Mouse (Mus musculus): ENCODE data around the gene Phgdh. TPM values are rescaled to one million over a fixed set of nuclear protein-coding genes. Genes with fewer than 3 reads are reported as not detected.
"Not testable (repeated sequence)": the region's sequence is repeated elsewhere in the genome, so short reads cannot be mapped to it uniquely, and the experiment has no call there.

The Phgdh gene
- 118 and 125 TPM in 2 replicates for polyA plus RNA-seq (2011; ENCODE audit: insufficient read depth, insufficient read length, low read depth, missing spikeins)

DNA sequence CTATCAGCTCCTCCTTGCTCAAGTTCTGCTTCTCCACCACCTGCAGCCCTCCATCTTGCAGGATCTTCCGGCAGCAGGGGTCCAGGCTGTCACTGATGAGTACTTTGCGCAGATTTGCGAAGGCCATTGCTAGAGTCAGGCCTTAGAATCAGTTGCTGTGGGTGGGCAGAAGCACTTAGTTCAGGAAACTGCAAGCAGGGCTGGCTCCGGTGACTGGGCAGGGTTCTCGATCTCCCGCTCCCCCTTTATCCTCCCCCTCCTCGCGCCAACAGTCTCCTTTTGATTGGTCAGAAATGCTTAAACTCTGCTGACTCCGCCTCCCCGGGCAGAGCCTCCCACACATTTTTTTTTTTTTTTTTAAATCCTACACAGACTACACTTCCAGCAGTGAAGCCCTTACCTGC lies at the start of gene Phgdh:
Gene Phgdh, minus strand, starts transcription at position 285 of the 404 bp plus-strand sequence.
- H3K27ac ChIP-seq (ENCODE audit: insufficient read depth, low read length): not testable (repeated sequence)

DNA sequence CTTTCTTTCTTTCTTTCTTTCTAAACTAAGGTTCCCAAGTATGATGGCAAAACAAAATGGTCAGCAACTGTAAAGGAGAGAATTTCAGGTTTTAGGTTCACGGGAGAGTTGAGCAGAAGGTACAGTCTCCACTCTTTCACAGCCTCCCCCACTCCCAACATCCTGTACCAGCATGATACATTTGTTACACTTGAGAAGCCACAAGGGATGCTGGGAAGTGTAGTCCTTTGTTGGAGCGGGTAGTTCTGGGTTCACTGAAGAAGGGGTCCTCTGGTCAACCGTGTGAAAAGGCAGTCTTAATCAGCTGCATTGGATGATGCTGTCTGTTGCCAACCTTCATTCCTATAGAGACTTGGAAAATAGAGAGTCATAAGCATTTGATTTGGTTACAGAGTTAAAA lies 49.5 kb upstream of the Phgdh start:
- Histone ChIP-seq H3K27me3 (ENCODE audit: control insufficient read depth, insufficient read depth, low read length, poor library complexity, severe bottlenecking) (no peaks in the 10 kb centered on the region), H3K9ac (ENCODE audit: low read depth, poor library complexity, severe bottlenecking) (no peak overlapping the region), H3K4me1 (ENCODE audit: control insufficient read depth, insufficient read depth, low read length) (no peaks in the 10 kb centered on the region), H3K36me3 (ENCODE audit: control insufficient read depth, insufficient read depth, low read length, poor library complexity, severe bottlenecking) (no peaks in the 10 kb centered on the region), H3K27ac (ENCODE audit: insufficient read depth, low read length) (no peak overlapping the region), H3K9me3 (replicated peaks; ENCODE audit: control insufficient read depth, insufficient read depth, low read length, poor library complexity, severe bottlenecking) (no peaks in the 10 kb centered on the region), H3K4me3 (ENCODE audit: low read depth, low read length) (no peak overlapping the region)
- TF ChIP-seq CTCF (IDR thresholded peaks at IDR 0.05; ENCODE audit: low read depth, low read length) (no peak), EP300 (IDR thresholded peaks at IDR 0.05; ENCODE audit: insufficient read depth, low read depth, low read length) (no peak), POLR2A (IDR thresholded peaks at IDR 0.05; ENCODE audit: insufficient read depth, low read length) (no peak)

More for the DNA sequence above, at the start of gene Phgdh:
- H3K9ac ChIP-seq (ENCODE audit: low read depth, poor library complexity, severe bottlenecking): peak within 1 kb of the TSS; percentile 91
- not testable (repeated sequence) for H3K27me3 ChIP-seq (ENCODE audit: control insufficient read depth, insufficient read depth, low read length, poor library complexity, severe bottlenecking); H3K36me3 ChIP-seq (ENCODE audit: control insufficient read depth, insufficient read depth, low read length, poor library complexity, severe bottlenecking); H3K9me3 ChIP-seq (replicated peaks; ENCODE audit: control insufficient read depth, insufficient read depth, low read length, poor library complexity, severe bottlenecking); H3K4me1 ChIP-seq (ENCODE audit: control insufficient read depth, insufficient read depth, low read length)
- H3K4me3 ChIP-seq (ENCODE audit: low read depth, low read length): peak within 1 kb of the TSS; percentile 99

DNA sequence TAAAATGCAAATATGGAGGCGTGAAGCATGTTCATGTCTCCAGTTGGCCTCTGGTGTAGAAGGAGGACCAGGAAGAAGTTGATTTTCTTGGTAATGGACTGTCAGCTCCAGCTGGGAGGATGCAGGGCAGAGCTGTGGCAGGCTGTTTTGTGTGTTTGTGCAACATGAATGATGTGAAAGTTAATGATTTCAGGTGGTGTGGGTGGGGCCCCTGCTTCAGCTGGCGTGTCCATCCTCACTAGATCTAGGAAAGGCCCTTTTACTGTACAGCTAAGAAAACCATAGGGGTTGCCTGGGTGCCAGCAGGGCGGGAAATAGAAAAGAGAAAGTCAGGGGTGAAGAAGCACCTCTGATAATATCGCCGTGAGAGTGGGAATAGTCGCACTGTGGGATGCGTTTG lies 48.0 kb upstream of the Phgdh start:
- Histone ChIP-seq H3K9me3 (replicated peaks; ENCODE audit: control insufficient read depth, insufficient read depth, low read length, poor library complexity, severe bottlenecking) (no peaks in the 10 kb centered on the region), H3K4me1 (ENCODE audit: control insufficient read depth, insufficient read depth, low read length) (no peaks in the 10 kb centered on the region), H3K36me3 (ENCODE audit: control insufficient read depth, insufficient read depth, low read length, poor library complexity, severe bottlenecking) (no peaks in the 10 kb centered on the region), H3K27ac (ENCODE audit: insufficient read depth, low read length) (no peak overlapping the region), H3K9ac (ENCODE audit: low read depth, poor library complexity, severe bottlenecking) (no peak overlapping the region), H3K4me3 (ENCODE audit: low read depth, low read length) (no peak overlapping the region), H3K27me3 (ENCODE audit: control insufficient read depth, insufficient read depth, low read length, poor library complexity, severe bottlenecking) (no peaks in the 10 kb centered on the region)
- TF ChIP-seq CTCF (IDR thresholded peaks at IDR 0.05; ENCODE audit: low read depth, low read length): no peak
- no peak for TF ChIP-seq POLR2A (IDR thresholded peaks at IDR 0.05; ENCODE audit: insufficient read depth, low read length)
- TF ChIP-seq EP300 (IDR thresholded peaks at IDR 0.05; ENCODE audit: insufficient read depth, low read depth, low read length): no peak

DNA sequence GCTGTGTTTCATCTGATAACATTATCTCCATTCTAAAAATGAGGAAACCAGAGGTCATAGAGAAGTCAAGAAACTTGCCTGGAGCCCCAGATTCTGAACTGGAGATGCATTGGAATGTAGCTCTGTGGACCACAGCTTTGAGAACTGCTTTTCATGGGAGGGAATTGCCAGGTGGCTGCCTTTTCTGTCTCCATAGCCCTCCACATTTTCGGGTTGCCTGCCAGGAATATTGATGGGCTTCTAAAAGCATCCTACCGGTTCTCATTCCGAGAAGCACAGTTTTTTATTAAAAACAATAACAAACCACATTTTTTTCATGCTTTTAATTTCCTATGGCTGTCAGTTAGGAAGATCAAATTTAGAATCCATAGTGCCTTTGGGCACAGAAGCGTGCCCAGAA lies 47.3 kb upstream of the Phgdh start:
- Histone ChIP-seq H3K9ac (ENCODE audit: low read depth, poor library complexity, severe bottlenecking) (no peak overlapping the region), H3K27me3 (ENCODE audit: control insufficient read depth, insufficient read depth, low read length, poor library complexity, severe bottlenecking) (no peaks in the 10 kb centered on the region), H3K9me3 (replicated peaks; ENCODE audit: control insufficient read depth, insufficient read depth, low read length, poor library complexity, severe bottlenecking) (no peaks in the 10 kb centered on the region), H3K4me3 (ENCODE audit: low read depth, low read length) (no peak overlapping the region), H3K27ac (ENCODE audit: insufficient read depth, low read length) (no peak overlapping the region), H3K36me3 (ENCODE audit: control insufficient read depth, insufficient read depth, low read length, poor library complexity, severe bottlenecking) (no peaks in the 10 kb centered on the region), H3K4me1 (ENCODE audit: control insufficient read depth, insufficient read depth, low read length) (no peaks in the 10 kb centered on the region)
- TF ChIP-seq EP300 (IDR thresholded peaks at IDR 0.05; ENCODE audit: insufficient read depth, low read depth, low read length): no peak
- TF ChIP-seq CTCF (IDR thresholded peaks at IDR 0.05; ENCODE audit: low read depth, low read length): no peak
- no peak for TF ChIP-seq POLR2A (IDR thresholded peaks at IDR 0.05; ENCODE audit: insufficient read depth, low read length)

DNA sequence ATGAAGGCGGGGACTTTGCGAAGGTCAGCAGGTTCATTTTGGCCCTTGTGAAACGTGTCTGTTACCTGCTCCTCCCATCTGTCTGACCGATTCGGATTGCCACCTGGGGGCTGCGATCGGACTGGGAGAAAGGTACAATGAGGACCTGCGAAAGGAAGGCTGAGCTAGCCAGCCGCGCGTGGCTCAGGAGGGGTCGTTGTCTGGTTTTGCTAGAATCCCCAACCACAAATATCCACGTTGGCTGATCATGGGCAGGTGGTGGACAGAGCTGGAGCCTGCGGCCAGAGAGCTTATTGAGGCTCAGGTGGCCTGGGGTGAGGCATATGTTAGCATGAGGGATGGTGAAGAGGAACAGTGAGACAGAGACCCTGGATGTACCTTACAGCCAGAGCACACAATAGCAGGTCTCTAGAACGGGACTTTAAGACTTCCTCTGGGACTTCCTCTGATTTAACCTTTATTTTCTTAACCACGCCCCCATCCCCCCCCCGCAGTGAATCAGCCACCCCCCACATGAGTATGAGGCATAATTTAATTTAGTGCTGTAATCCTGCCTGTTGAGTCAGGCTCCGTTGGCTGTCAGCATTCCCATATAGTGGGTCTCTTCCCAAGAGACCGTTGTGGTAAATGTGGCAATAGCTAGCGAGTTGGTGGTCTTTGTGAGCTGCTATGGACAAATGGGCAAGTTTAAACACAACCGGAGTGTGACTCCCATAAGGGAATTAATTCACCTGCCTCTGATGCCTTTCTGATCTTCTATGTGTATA lies 43.4 kb upstream of the Phgdh start:
- no peaks in the 10 kb centered on the region for H3K36me3 ChIP-seq (ENCODE audit: control insufficient read depth, insufficient read depth, low read length, poor library complexity, severe bottlenecking)
- H3K9ac ChIP-seq (ENCODE audit: low read depth, poor library complexity, severe bottlenecking): 0 out of 2 replicates have a peak overlapping the region, but pooled peaks have one; percentile 33
- H3K4me1 ChIP-seq (ENCODE audit: control insufficient read depth, insufficient read depth, low read length): no peaks in the 10 kb centered on the region
- no peaks in the 10 kb centered on the region for H3K9me3 ChIP-seq (replicated peaks; ENCODE audit: control insufficient read depth, insufficient read depth, low read length, poor library complexity, severe bottlenecking)
- no peak overlapping the region for H3K27ac ChIP-seq (ENCODE audit: insufficient read depth, low read length)
- H3K27me3 ChIP-seq (ENCODE audit: control insufficient read depth, insufficient read depth, low read length, poor library complexity, severe bottlenecking): no peaks in the 10 kb centered on the region
- H3K4me3 ChIP-seq (ENCODE audit: low read depth, low read length): peak overlapping the region; percentile 89
- TF ChIP-seq EP300 (IDR thresholded peaks at IDR 0.05; ENCODE audit: insufficient read depth, low read depth, low read length): no peak

DNA sequence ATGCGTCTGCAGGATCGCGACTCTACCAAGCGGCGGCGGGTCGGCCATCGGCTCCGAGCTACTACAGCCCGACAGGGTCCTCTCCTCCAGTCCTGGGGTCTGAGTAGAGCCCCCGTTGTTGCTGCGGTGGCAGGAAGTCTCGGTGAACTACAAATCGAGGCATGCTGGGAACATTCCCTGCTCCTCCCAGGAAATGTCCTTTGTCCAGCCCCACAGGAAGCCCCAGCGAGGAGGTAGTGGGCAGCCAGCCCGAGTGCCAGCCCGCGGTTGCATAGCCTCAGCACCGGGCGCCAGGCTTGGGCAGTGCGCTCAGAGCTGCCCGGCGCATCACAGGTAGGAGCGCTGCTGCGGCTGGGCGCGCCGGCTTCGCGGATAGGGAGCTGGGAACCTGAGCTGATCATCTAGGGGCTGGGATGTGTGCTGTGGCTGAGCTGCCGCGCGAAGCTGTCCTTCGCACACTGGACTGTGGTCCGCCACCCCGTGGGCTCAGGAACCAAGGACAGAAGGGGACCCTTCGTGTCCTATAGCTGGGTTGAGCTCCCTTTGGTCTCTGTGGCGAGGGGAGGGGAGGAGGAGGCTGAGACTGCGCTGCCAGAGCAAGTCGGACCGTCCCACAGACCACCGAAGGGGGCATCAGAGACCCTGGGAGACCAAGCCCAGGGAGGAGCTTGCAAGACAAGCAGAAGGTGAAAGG lies 42.6 kb upstream of the Phgdh start, which contains the start of gene Zfp697:
Gene Zfp697, plus strand, starts transcription at position 216 of the 694 bp plus-strand sequence.
- Histone ChIP-seq H3K27me3 (ENCODE audit: control insufficient read depth, insufficient read depth, low read length, poor library complexity, severe bottlenecking) (no peaks in the 10 kb centered on the region), H3K4me3 (ENCODE audit: low read depth, low read length) (peak within 1 kb of the TSS; percentile 89), H3K27ac (ENCODE audit: insufficient read depth, low read length) (no peak within 1 kb of the TSS)

More for the DNA sequence above, 42.6 kb upstream of the Phgdh start, which contains the start of gene Zfp697:
- TF ChIP-seq POLR2A (IDR thresholded peaks at IDR 0.05; ENCODE audit: insufficient read depth, low read length) (no peak), CTCF (IDR thresholded peaks at IDR 0.05; ENCODE audit: low read depth, low read length) (no peak), EP300 (IDR thresholded peaks at IDR 0.05; ENCODE audit: insufficient read depth, low read depth, low read length) (no peak)
- peak within 1 kb of the TSS; percentile 33 for H3K9ac ChIP-seq (ENCODE audit: low read depth, poor library complexity, severe bottlenecking)
- no peaks in the 10 kb centered on the region for H3K4me1 ChIP-seq (ENCODE audit: control insufficient read depth, insufficient read depth, low read length)
- no peaks in the 10 kb centered on the region for H3K36me3 ChIP-seq (ENCODE audit: control insufficient read depth, insufficient read depth, low read length, poor library complexity, severe bottlenecking)
- no peaks in the 10 kb centered on the region for H3K9me3 ChIP-seq (replicated peaks; ENCODE audit: control insufficient read depth, insufficient read depth, low read length, poor library complexity, severe bottlenecking)

Measured in ES-Bruce4 (cell line).